23 mouse cellular contexts compared by ENCODE assay signal in the genomic region with DNA sequence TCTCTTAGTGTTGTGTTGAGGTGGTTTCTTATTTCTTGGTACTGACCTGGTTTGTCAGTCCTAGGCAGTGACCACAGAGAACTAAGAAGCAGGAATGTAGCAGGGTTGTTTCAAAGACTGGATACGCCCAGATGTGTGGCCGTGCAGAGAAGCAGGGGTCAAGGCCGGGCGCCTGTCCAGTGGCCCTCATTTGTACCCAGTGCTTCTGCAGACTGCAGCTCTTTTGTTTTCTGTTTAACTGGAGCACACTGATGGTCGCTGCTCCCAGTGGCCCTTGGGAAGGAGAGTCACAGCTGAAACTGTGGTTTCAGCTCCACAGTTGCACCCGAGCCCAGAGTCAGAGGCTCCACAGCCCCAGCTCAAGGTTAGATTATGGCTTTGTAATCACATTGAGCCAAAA.
DNase-seq lines count a peak whose midpoint lies in the region; ATAC-seq lines count a peak whose summit lies in the region.
"Had no signal": no experiment of that assay in that cellular context is flagged by ENCODE, and none has a peak within 500 bp of the region (broad histone marks: within the 10 kb centered on the region; RNA-seq: fewer than 3 reads in every experiment).

No protein-coding gene starts in this region.

- H3K27ac ChIP-seq in forebrain, embryonic 10.5 days: 0 out of 2 replicates have a peak overlapping the region, but pooled peaks have one; percentile 31
- H3K27ac ChIP-seq in forebrain, embryonic 16.5 days (ENCODE audit: low read length): no peak overlapping the region
- no peak overlapping the region for H3K27ac ChIP-seq in intestine, embryonic 16.5 days (ENCODE audit: low read length)
- H3K27ac ChIP-seq: gastrocnemius, adult 2 months; hindbrain, embryonic 13.5 days; limb, embryonic 10.5 days; liver, embryonic 15.5 days; lung, embryonic 15.5 days; midbrain, embryonic 13.5 days; stomach, embryonic 15.5 days had no signal

- H3K27me3 ChIP-seq in forebrain, embryonic 10.5 days (ENCODE audit: poor library complexity, severe bottlenecking): no peaks in the 10 kb centered on the region
- no peaks in the 10 kb centered on the region for H3K27me3 ChIP-seq in forebrain, embryonic 16.5 days (replicated peaks; ENCODE audit: control insufficient read depth, insufficient read depth, low read length)
- H3K27me3 ChIP-seq in intestine, embryonic 16.5 days (replicated peaks; ENCODE audit: control insufficient read depth, insufficient read depth, low read length): no peaks in the 10 kb centered on the region
- H3K27me3 ChIP-seq: hindbrain, embryonic 13.5 days; liver, embryonic 15.5 days; lung, embryonic 15.5 days; midbrain, embryonic 13.5 days; stomach, embryonic 15.5 days had no signal

- no peak overlapping the region for H3K4me2 ChIP-seq in forebrain, embryonic 16.5 days (ENCODE audit: low read length)
- no peak overlapping the region for H3K4me2 ChIP-seq in intestine, embryonic 16.5 days (ENCODE audit: low read depth, low read length)
- H3K4me2 ChIP-seq: hindbrain, embryonic 13.5 days; liver, embryonic 15.5 days; lung, embryonic 15.5 days; midbrain, embryonic 13.5 days; stomach, embryonic 15.5 days had no signal

- WGBS in forebrain, embryonic 10.5 days: 61% methylated on average over 6 of the region's 6 CpGs
- 73% methylated on average over 6 of the region's 6 CpGs for WGBS in forebrain, embryonic 16.5 days
- 76% methylated on average over 6 of the region's 6 CpGs for WGBS in intestine, embryonic 16.5 days

- H3K36me3 ChIP-seq in forebrain, embryonic 10.5 days (replicated peaks): peaks cover 21% of the 10 kb centered on the region
- H3K36me3 ChIP-seq in forebrain, embryonic 16.5 days (ENCODE audit: control insufficient read depth, insufficient read depth): no peaks in the 10 kb centered on the region; the same call in 1 of the 2 replicates
- H3K36me3 ChIP-seq in intestine, embryonic 16.5 days (ENCODE audit: control insufficient read depth, insufficient read depth, low read length): peaks cover 10% of the 10 kb centered on the region

- H3K4me3 ChIP-seq in forebrain, embryonic 10.5 days: no peak overlapping the region
- H3K4me3 ChIP-seq in forebrain, embryonic 16.5 days (replicated peaks; ENCODE audit: low read length): no peak overlapping the region
- H3K4me3 ChIP-seq in intestine, embryonic 16.5 days (ENCODE audit: low read length): no peak overlapping the region
- H3K4me3 ChIP-seq: gastrocnemius, adult 2 months; hindbrain, embryonic 13.5 days; limb, embryonic 10.5 days; liver, embryonic 15.5 days; lung, embryonic 15.5 days; megakaryocyte, embryonic 14.5 days; midbrain, embryonic 13.5 days; stomach, embryonic 15.5 days had no signal

- peak; percentile 37 for DNase-seq in adrenal gland, adult 2 months
- no peak for DNase-seq in adrenal gland, postnatal 4 days (ENCODE audit: low spot score in 2 of 2)
- no peak for DNase-seq in forebrain, embryonic 10.5 days (ENCODE audit: extremely low spot score, low spot score)
- DNase-seq in retina, postnatal 1 day: peak; percentile 30
- no peak for DNase-seq in retina, embryonic 14.5 days (ENCODE audit: low spot score)
- DNase-seq in spleen, adult 12 weeks (ENCODE audit: low spot score): no peak
- DNase-seq: cerebellum, adult 18-20 months; gastrocnemius, adult 2 months; heart, postnatal 36 days; kidney, adult 2 months; kidney, postnatal 10 days; liver; lung, postnatal 36 days; right cerebral cortex, postnatal 4 days had no signal

- no peak overlapping the region for H3K9ac ChIP-seq in forebrain, embryonic 16.5 days (replicated peaks; ENCODE audit: low read depth, low read length)
- no peak overlapping the region for H3K9ac ChIP-seq in intestine, embryonic 16.5 days (ENCODE audit: low read depth, low read length)
- H3K9ac ChIP-seq: hindbrain, embryonic 13.5 days; liver, embryonic 15.5 days; lung, embryonic 15.5 days; midbrain, embryonic 13.5 days; stomach, embryonic 15.5 days had no signal

- no peaks in the 10 kb centered on the region for H3K9me3 ChIP-seq in forebrain, embryonic 10.5 days
- H3K9me3 ChIP-seq in forebrain, embryonic 16.5 days (ENCODE audit: control insufficient read depth, low read length): no peaks in the 10 kb centered on the region
- H3K9me3 ChIP-seq in intestine, embryonic 16.5 days (ENCODE audit: control insufficient read depth, low read length): no peaks in the 10 kb centered on the region
- H3K9me3 ChIP-seq: hindbrain, embryonic 13.5 days; limb, embryonic 10.5 days; liver, embryonic 15.5 days; lung, embryonic 15.5 days; midbrain, embryonic 13.5 days; stomach, embryonic 15.5 days had no signal

- ATAC-seq in forebrain, embryonic 16.5 days: no peak
- no peak for ATAC-seq in intestine, embryonic 16.5 days
- ATAC-seq: midbrain, embryonic 13.5 days had no signal

- peaks cover 8% of the 10 kb centered on the region for H3K4me1 ChIP-seq in forebrain, embryonic 10.5 days
- H3K4me1 ChIP-seq in forebrain, embryonic 16.5 days (replicated peaks; ENCODE audit: control insufficient read depth, insufficient read depth, low read length): no peaks in the 10 kb centered on the region
- H3K4me1 ChIP-seq in intestine, embryonic 16.5 days (ENCODE audit: control insufficient read depth, insufficient read depth, low read length): no peaks in the 10 kb centered on the region
- H3K4me1 ChIP-seq: hindbrain, embryonic 13.5 days; limb, embryonic 10.5 days; liver, embryonic 15.5 days; lung, embryonic 15.5 days; midbrain, embryonic 13.5 days; stomach, embryonic 15.5 days had no signal

Comparison
In these comparisons a context has a peak if more than half of its experiments do, and no peak if none do; other contexts are left out.
1. DNase-seq: peak in adrenal gland, adult 2 months (single experiment) and retina, postnatal 1 day (single experiment); none in adrenal gland, postnatal 4 days (0 of 2), forebrain, embryonic 10.5 days (single experiment), retina, embryonic 14.5 days (single experiment) and spleen, adult 12 weeks (single experiment).